Mouse (Mus musculus): ENCODE measurements around the gene Dlk2.

- TF ChIP-seq CTCF (IDR thresholded peaks at IDR 0.05; ENCODE audit: control insufficient read depth, insufficient read depth, low read length) (no peak), POLR2A (IDR thresholded peaks at IDR 0.05; ENCODE audit: borderline replicate concordance, control insufficient read depth, low read depth, low read length) (no peak)
Measured at GRCm38 (mm10) chr17:46304184-46304583, 7.0 kb downstream of the Dlk2 start.
